Mouse (Mus musculus) spleen, adult 2 months (tissue): Measurements from ENCODE around the gene Olfml2a.

Experiments used
- CTCF ChIP-seq: fragments of 200-500 bp; IDR thresholded peaks from 2 replicates; pipeline ENCODE4 v1.5.1; 2011; ENCODE audit warnings: mild to moderate bottlenecking, inconsistent platforms; ENCODE audit not compliant: insufficient read depth, insufficient read length, insufficient replicate concordance; ENCODE audit errors: extremely low read depth
- POLR2A ChIP-seq: fragments of 200-500 bp; IDR thresholded peaks from 2 replicates; pipeline ENCODE4 v1.6.1; 2011; ENCODE audit warnings: low read depth, low read length, inconsistent platforms

DNA sequence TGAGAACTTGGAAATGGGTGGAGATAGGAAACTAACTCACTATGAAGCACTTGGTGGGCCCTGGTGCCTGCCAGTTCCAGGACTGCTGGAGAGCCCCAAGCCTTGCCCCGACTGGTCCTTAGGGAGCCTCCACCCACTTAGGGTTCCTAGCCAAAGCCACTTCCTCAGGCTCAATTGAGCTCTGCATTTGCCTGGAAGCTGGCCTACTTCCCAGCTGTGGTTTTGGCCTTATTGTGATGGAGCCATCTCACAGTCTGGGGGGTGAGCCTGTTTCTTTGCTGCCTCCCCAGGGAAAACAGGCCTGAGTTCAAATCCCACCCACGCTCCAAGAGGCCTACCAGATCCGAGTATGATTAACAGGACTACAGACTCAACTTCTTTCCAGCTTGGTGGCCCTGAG lies 54.8 kb downstream of the Olfml2a start:
- TF ChIP-seq CTCF (no peak), POLR2A (no peak)
